Mouse (Mus musculus): ENCODE data around the gene Hace1. TPM values are rescaled to one million over a fixed set of nuclear protein-coding genes. Genes with fewer than 3 reads are reported as not detected.
"Not testable (repeated sequence)": the region's sequence is repeated elsewhere in the genome, so short reads cannot be mapped to it uniquely, and the experiment has no call there.

Gene Hace1
- 19.5 and 19.8 TPM in 2 replicates for total RNA-seq (2014; fragmentation: Nextera tagmentation)
- total RNA-seq (2017), result 21.6 and 23.3 TPM in 2 replicates

DNA sequence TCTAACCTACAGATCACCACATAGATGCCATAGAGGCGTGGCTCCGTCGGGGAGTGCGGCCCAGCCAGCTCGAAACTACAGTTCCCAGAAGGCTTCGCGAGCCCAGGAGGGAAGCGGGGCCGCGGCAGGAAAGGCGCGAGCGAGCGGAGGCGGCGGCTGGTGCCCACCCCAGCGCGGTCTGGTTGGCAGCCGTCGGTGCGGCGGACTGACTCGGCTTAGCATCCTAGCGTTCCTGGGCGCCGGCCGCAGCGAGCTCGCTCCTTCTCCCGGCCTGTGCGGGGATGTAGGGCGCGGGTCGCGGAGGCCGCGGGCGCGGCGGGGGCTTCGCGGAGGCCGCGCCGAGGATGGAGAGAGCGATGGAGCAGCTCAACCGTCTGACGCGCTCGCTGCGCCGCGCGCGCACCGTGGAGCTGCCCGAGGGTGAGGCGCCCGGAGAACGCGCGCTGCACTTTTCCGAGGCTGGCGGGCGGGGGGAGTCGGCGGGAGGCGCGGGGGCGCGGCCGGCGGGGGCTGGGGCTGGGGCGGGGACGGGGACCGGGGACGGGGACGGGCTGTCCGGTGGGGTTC lies at the start of gene Hace1:
TSS of gene Hace1 (plus strand) at position 99 of the 567 bp plus-strand sequence.
- peak; percentile 99 for ATAC-seq (replicated peaks; ENCODE audit: low FRiP score, low TSS enrichment, poor library complexity, severe bottlenecking)

GRCm38 (mm10) chr10:45537334-45537733 lies 40.3 kb upstream of the Hace1 start:
- not testable (repeated sequence) for ATAC-seq (replicated peaks; ENCODE audit: low FRiP score, low TSS enrichment, poor library complexity, severe bottlenecking)

DNA sequence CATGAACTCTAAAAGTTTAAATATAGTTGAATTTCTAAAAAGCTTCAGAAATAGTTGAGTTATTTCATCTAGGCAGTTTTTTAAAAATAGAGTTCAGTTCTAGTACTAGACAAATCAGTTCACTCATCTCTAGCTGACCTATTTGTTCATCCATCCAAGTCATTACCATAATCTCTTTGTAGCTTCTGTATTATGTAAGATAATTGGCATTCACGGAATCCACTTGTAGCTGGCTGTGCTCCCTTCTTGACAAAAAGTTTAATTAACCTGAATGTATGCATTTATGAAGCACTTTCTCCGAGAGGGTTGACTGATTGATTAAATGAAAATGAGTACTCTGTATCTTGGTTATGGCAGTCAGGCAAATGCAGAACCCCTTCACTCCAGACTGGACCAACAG lies 34.9 kb upstream of the Hace1 start:
- no peak for ATAC-seq (replicated peaks; ENCODE audit: low FRiP score, low TSS enrichment, poor library complexity, severe bottlenecking)

- ATAC-seq (replicated peaks; ENCODE audit: low FRiP score, low TSS enrichment, poor library complexity, severe bottlenecking), result peak; percentile 71
Observed at GRCm38 (mm10) chr10:45546799-45547198, 30.8 kb upstream of the Hace1 start.

GRCm38 (mm10) chr10:45578298-45578821 lies 731 bp downstream of the Hace1 start:
- ATAC-seq (replicated peaks; ENCODE audit: low FRiP score, low TSS enrichment, poor library complexity, severe bottlenecking), result peak; percentile 56

DNA sequence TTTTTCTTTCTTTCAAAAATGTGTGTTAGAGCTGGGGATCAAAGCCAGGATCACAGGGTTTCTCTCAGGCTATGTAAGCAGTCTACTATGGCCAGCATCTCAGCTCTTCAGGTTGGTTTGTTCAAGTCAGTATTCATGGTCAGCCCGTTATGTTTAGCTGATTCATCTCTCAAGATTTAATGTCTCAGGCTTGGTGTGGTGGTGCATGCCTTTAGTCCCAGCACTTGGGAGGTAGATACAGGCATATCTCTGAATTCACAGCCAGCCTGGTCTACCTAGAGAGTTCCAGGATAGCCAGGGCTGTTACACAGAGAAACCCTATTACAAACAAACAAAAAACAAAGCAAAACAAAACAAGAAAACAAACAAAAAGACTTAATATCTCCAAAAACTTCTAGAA lies 5.7 kb downstream of the Hace1 start:
- 0 out of 2 replicates have a peak, but pooled peaks have one; percentile 23 for ATAC-seq (replicated peaks; ENCODE audit: low FRiP score, low TSS enrichment, poor library complexity, severe bottlenecking)

GRCm38 (mm10) chr10:45583829-45584228 lies 6.2 kb downstream of the Hace1 start:
- peak; percentile 66 for ATAC-seq (replicated peaks; ENCODE audit: low FRiP score, low TSS enrichment, poor library complexity, severe bottlenecking)

- peak; percentile 99 for ATAC-seq (replicated peaks; ENCODE audit: low FRiP score, low TSS enrichment, poor library complexity, severe bottlenecking)
Observed at GRCm38 (mm10) chr10:45584311-45585102, 6.9 kb downstream of the Hace1 start.

GRCm38 (mm10) chr10:45605853-45606252 lies 28.2 kb downstream of the Hace1 start:
- ATAC-seq (replicated peaks; ENCODE audit: low FRiP score, low TSS enrichment, poor library complexity, severe bottlenecking), result no peak

GRCm38 (mm10) chr10:45610727-45611126 lies 33.1 kb downstream of the Hace1 start:
- ATAC-seq (replicated peaks; ENCODE audit: low FRiP score, low TSS enrichment, poor library complexity, severe bottlenecking), result no peak

DNA sequence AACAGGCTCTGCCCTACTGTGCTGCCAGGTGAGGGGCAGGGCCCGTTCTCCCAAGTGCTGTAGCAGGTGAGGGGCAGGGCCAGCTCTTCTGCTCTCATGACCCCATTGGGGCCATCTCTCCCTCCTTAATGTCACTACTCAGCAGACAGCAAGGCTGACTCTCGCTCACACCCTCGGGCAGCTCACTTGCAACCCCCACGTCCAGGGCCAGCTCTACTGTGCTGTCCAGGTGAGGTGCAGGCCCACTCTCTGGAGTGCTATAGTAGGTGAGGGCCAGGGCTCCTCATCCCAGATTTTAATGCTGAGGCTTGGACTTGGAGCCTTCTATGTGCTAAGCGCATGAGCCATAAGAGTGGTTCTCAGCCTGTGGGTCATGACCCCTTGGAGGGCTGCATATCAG lies 38.4 kb downstream of the Hace1 start:
- ATAC-seq (replicated peaks; ENCODE audit: low FRiP score, low TSS enrichment, poor library complexity, severe bottlenecking), result no peak

- ATAC-seq (replicated peaks; ENCODE audit: low FRiP score, low TSS enrichment, poor library complexity, severe bottlenecking), result no peak
Observed at GRCm38 (mm10) chr10:45619039-45619438, 41.4 kb downstream of the Hace1 start.

- ATAC-seq (replicated peaks; ENCODE audit: low FRiP score, low TSS enrichment, poor library complexity, severe bottlenecking), result no peak
Observed at GRCm38 (mm10) chr10:45631995-45632394, 54.4 kb downstream of the Hace1 start.

- no peak for ATAC-seq (replicated peaks; ENCODE audit: low FRiP score, low TSS enrichment, poor library complexity, severe bottlenecking)
Observed at GRCm38 (mm10) chr10:45632641-45633040, 55.0 kb downstream of the Hace1 start.

DNA sequence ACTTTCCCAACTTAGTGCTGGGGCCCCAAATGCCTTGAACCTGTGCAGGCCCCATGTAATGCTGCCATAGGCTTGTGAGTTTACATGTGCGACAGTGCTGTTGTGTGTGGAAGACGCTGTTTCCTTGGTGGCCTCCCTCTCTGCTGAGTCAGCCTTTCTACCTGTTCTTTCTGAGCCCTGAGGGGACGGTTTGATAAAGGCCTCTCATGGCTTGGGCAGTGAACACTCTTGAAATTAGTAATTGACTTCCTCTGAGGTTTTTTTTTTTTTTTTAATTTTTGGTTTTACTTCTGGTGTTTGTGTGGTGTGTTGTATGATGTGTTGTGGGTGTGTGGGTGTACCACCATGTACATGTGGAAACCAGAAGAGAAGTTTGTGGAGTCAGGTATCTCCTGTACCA lies 57.6 kb downstream of the Hace1 start:
- ATAC-seq (replicated peaks; ENCODE audit: low FRiP score, low TSS enrichment, poor library complexity, severe bottlenecking), result no peak

DNA sequence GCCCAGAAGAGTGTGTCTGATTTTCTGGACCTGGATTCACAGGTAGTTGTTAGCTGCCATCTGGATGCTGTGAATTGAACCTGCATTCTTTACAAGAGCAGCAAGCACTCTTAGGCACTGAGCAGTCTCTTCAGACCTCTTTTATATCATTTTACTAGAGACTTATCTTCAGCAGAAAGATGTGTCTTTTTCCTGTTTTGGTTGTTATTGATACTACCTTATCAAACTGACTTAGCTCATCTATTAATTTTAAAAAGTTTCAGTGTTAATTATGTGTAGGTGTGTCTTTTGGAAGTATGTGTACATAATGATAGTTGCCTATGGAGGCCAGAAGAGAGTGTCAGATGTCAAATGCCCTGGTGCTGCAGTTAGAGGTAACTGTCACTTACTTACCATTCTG lies 62.1 kb downstream of the Hace1 start:
- ATAC-seq (replicated peaks; ENCODE audit: low FRiP score, low TSS enrichment, poor library complexity, severe bottlenecking), result peak; percentile 41; the same call in 1 of the 2 replicates

GRCm38 (mm10) chr10:45654026-45654425 lies 76.4 kb downstream of the Hace1 start:
- ATAC-seq (replicated peaks; ENCODE audit: low FRiP score, low TSS enrichment, poor library complexity, severe bottlenecking), result no peak

DNA sequence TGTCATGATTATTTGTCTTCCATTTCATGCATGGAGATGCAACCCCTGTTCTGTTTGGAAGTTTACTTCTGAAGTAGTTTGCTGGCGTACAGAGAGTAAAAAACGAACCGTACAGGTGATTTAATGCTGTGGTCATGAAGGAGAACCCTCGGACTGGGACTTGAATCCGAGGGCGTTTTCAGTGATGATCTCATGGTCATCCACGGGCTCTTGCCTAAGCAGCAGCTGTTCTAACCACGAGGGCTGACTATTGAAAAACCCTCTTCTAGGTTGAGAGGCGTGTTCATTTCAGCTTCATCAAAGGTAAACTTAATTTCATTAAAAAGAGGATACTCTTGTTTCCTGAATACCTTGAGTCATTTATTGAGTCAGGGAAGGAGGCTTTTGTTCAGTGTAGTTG lies 84.4 kb downstream of the Hace1 start:
- no peak for ATAC-seq (replicated peaks; ENCODE audit: low FRiP score, low TSS enrichment, poor library complexity, severe bottlenecking)

- no peak for ATAC-seq (replicated peaks; ENCODE audit: low FRiP score, low TSS enrichment, poor library complexity, severe bottlenecking)
Observed at GRCm38 (mm10) chr10:45668266-45668665, 90.6 kb downstream of the Hace1 start.

- no peak for ATAC-seq (replicated peaks; ENCODE audit: low FRiP score, low TSS enrichment, poor library complexity, severe bottlenecking)
Observed at GRCm38 (mm10) chr10:45676796-45677195, 99.2 kb downstream of the Hace1 start.

DNA sequence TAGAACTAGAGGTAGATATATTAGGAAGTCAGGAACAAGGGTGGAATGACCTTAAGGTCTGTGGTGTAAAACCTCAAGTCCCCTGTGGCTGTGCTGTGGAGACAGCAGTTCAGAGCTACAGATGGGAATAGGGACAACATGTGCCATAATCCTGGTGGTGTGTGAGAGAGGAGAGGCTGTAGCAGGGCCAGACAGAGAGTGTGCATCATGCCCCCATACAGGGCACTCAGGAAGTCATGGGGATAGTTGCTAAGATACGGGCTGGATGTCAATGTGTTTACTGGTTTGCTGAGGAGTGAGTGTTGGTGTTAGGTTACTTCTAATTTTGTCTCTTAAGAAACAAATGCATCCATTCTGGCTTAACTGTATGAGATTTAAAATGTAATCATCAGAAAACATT lies 108.6 kb downstream of the Hace1 start:
- ATAC-seq (replicated peaks; ENCODE audit: low FRiP score, low TSS enrichment, poor library complexity, severe bottlenecking), result no peak
